9 mouse cellular contexts compared by ENCODE assay signal in the genomic region with DNA sequence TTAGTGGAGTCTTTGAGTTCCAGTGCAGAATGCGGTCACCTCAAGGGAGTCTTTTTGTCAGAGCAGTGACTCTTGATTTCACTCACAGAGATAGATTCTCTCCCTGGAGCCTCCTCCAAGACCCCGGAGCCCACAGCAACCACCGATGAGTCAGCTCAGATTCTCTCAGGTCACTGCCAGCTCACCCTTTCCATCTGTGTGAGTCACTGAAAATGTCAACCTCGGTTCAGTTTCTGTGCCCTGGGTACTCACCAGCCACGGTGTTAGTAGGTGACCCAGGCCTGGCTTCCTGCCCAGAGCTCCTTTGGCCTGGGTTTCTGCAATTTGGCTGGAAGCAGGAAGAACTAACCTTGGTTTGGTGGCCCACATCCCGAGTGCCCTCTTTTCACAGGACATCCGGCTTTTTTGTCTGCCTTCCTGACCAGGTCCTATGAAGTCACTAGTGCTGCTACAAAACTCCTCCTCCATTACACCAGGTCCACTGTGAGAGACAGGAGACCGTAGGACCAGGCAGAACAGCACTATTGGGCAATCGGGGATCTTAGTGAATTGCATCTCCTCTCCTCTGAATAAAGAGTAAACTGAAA.
A peak's percentile ranks its signal among the peaks of the same experiment; 100 is the strongest.
DNase-seq lines count a peak whose midpoint lies in the region; ATAC-seq lines count a peak whose summit lies in the region.
"Had no signal": no experiment of that assay in that cellular context is flagged by ENCODE, and none has a peak within 500 bp of the region (broad histone marks: within the 10 kb centered on the region; RNA-seq: fewer than 3 reads in every experiment).

No protein-coding gene starts in this region.

- H3K9ac ChIP-seq in hindbrain, embryonic 16.5 days (ENCODE audit: low read depth, low read length): no peak overlapping the region
- H3K9ac ChIP-seq: limb, embryonic 12.5 days had no signal

- no peaks in the 10 kb centered on the region for H3K27me3 ChIP-seq in hindbrain, embryonic 16.5 days (replicated peaks; ENCODE audit: control insufficient read depth, insufficient read depth, low read length)
- H3K27me3 ChIP-seq: limb, embryonic 12.5 days had no signal

- H3K9me3 ChIP-seq in hindbrain, embryonic 16.5 days (ENCODE audit: control insufficient read depth, low read length): no peaks in the 10 kb centered on the region
- H3K9me3 ChIP-seq: limb, embryonic 12.5 days had no signal

- WGBS in hindbrain, embryonic 16.5 days: 86% methylated on average over 9 of the region's 9 CpGs

- no peaks in the 10 kb centered on the region for H3K36me3 ChIP-seq in hindbrain, embryonic 16.5 days (ENCODE audit: control insufficient read depth, insufficient read depth, low read length)
- H3K36me3 ChIP-seq: limb, embryonic 12.5 days had no signal

- peak; percentile 41 to 67 for DNase-seq in urinary bladder, adult 18-20 months (ENCODE audit: low spot score in 2 of 2)
- no peak for DNase-seq in urinary bladder, postnatal 10 days (ENCODE audit: low spot score)
- peak; percentile 76 to 86 for DNase-seq in cerebellum, postnatal 25 days
- peak; percentile 85 for DNase-seq in kidney, adult 8-10 months
- no peak for DNase-seq in yolk sac, embryonic 10.5 days (ENCODE audit: low spot score)
- no peak for DNase-seq in layer of hippocampus, postnatal 14 days (ENCODE audit: low spot score in 2 of 2)

- no peak overlapping the region for H3K27ac ChIP-seq in hindbrain, embryonic 16.5 days (ENCODE audit: low read depth, low read length)
- H3K27ac ChIP-seq: limb, embryonic 12.5 days had no signal

- H3K4me1 ChIP-seq in hindbrain, embryonic 16.5 days (ENCODE audit: control insufficient read depth, insufficient read depth, low read depth, low read length): peaks cover 3% of the 10 kb centered on the region; the same call in 1 of the 2 replicates

- peak; percentile 54 for ATAC-seq in megakaryocyte, adult 5-6 weeks (ENCODE audit: poor library complexity, severe bottlenecking)
- no peak for ATAC-seq in hindbrain, embryonic 16.5 days

- no peak overlapping the region for H3K4me3 ChIP-seq in hindbrain, embryonic 16.5 days (ENCODE audit: low read length)
- H3K4me3 ChIP-seq: limb, embryonic 12.5 days had no signal

- no peak overlapping the region for H3K4me2 ChIP-seq in hindbrain, embryonic 16.5 days (ENCODE audit: low read length)
- H3K4me2 ChIP-seq: limb, embryonic 12.5 days had no signal

Comparison
In these comparisons a context has a peak if more than half of its experiments do, and no peak if none do; other contexts are left out.
1. DNase-seq: peak in urinary bladder, adult 18-20 months (2 of 2), cerebellum, postnatal 25 days (2 of 2) and kidney, adult 8-10 months (2 of 2); none in urinary bladder, postnatal 10 days (single experiment), yolk sac, embryonic 10.5 days (single experiment) and layer of hippocampus, postnatal 14 days (0 of 2).